Mouse (Mus musculus): ENCODE measurements around the gene Ndufaf2.

DNA sequence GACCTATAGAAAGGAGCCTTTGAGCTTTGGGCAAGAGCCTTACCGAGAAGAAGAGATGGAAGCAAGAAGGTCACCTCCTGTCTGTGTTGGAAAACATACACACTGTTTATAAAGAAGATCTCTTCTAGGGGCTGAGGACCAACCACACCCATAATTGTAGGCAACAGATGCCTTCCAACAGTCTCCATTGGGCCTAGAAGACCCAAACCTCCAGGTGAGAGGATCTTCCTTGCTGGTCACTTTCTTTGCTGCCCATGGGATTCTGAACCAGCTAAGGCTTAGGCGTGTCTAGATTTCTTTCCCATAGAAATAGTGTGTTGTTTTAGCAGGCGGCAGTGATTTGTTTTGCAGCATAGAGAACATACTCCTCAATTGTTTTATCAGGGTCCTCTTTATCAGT, 162.1 kb downstream of the Ndufaf2 start:
- no peak for TF ChIP-seq GATA1 (IDR thresholded peaks at IDR 0.05; ENCODE audit: low read length)
- no peak for TF ChIP-seq TAL1 (IDR thresholded peaks at IDR 0.05; ENCODE audit: low read length)
